Comparison of ENCODE assay signal across 9 mouse cellular contexts in the genomic region with DNA sequence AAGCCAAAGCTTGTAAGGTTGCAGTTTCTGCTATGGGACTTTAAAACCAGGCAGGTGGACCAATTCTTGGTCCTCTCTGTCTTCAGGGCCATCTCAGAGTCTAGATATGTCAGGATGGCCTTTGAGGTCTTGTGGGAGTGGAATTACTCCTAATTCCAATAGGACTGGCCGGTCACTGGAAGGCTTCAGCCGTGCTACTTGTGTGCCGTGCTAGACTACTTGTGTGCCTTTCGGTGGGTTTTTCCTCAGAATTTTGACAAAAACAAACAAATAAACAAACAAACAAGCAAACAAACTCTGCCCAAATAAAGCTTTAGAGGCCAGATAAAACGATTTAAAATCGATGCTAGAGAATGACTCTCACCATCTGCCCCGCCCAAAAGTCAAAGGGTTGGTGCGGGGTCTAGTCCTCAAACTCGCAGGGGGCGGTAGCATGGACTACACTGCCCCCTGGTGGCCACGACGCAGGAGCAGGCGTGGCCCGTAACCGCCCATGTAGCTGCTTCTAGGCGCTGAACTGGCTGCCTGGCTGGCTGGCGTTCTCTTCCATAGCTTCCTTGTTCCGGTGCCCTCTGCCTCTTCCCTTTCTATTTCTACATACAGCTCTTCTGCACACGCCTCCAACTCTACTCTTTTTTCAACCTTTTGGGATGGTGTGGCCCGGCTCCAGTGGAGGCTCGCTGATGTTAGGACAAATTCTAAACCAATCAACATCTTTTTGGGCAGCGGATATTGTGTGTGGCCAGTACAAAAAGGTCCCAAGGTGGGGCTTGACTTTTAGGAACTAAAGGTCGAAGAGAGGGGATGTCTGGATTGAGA. TPM values are rescaled to one million over a fixed set of nuclear protein-coding genes. Genes with fewer than 3 reads are reported as not detected.
DNase-seq lines count a peak whose midpoint lies in the region; ATAC-seq and TF ChIP-seq lines count a peak whose summit lies in the region.
"Had no signal": no experiment of that assay in that cellular context is flagged by ENCODE, and none has a peak within 500 bp of the region (broad histone marks: within the 10 kb centered on the region; RNA-seq: fewer than 3 reads in every experiment).

No protein-coding gene starts in this region.

- peaks cover 9% of the 10 kb centered on the region; the same call in 1 of the 2 replicates for H3K4me1 ChIP-seq in brown adipose tissue, adult 24 weeks (ENCODE audit: control insufficient read depth, insufficient read depth, insufficient read length, low read length)
- H3K4me1 ChIP-seq in forebrain, embryonic 10.5 days: peaks cover 17% of the 10 kb centered on the region
- peaks cover 10% of the 10 kb centered on the region for H3K4me1 ChIP-seq in heart, embryonic 16.5 days (ENCODE audit: control insufficient read depth, insufficient read depth, low read length)
- H3K4me1 ChIP-seq in liver, embryonic 14.5 days (replicated peaks; ENCODE audit: control insufficient read depth in 2 of 2, insufficient read depth in 2 of 2, low read length in 1 of 2): peaks cover 0 to 3% of the 10 kb centered on the region in 2 experiments; a peak in 2 of 4 replicates
- peaks cover 15% of the 10 kb centered on the region for H3K4me1 ChIP-seq in stomach, embryonic 15.5 days

- peak overlapping the region; percentile 39 for H3K4me2 ChIP-seq in heart, embryonic 16.5 days (ENCODE audit: low read depth, low read length)
- H3K4me2 ChIP-seq in liver, embryonic 14.5 days (ENCODE audit: low read depth): peak overlapping the region; percentile 29; the same call in 1 of the 2 replicates
- peak overlapping the region; percentile 43 for H3K4me2 ChIP-seq in stomach, embryonic 15.5 days

- peak overlapping the region; percentile 29; the same call in 1 of the 2 replicates for H3K4me3 ChIP-seq in brown adipose tissue, adult 24 weeks (ENCODE audit: insufficient read depth, low read depth, low read length)
- peak overlapping the region; percentile 31 for H3K4me3 ChIP-seq in forebrain, embryonic 10.5 days
- H3K4me3 ChIP-seq in heart, embryonic 16.5 days (ENCODE audit: low read length): peak overlapping the region; percentile 25
- no peak overlapping the region for H3K4me3 ChIP-seq in liver, embryonic 14.5 days (ENCODE audit: insufficient read depth in 1 of 2, low read depth in 2 of 2, low read length in 2 of 2)
- H3K4me3 ChIP-seq in stomach, embryonic 15.5 days (replicated peaks): peak overlapping the region; percentile 1; the same call in 1 of the 2 replicates
- H3K4me3 ChIP-seq: erythroblast, embryonic 14.5 days had no signal

- peak overlapping the region; percentile 41 for H3K27ac ChIP-seq in brown adipose tissue, adult 24 weeks (replicated peaks; ENCODE audit: low read depth, low read length)
- H3K27ac ChIP-seq in forebrain, embryonic 10.5 days: no peak overlapping the region
- no peak overlapping the region; the same call in 1 of the 2 replicates for H3K27ac ChIP-seq in heart, embryonic 16.5 days (ENCODE audit: low read length)
- H3K27ac ChIP-seq in liver, embryonic 14.5 days: no peak overlapping the region
- peak overlapping the region; percentile 18; the same call in 1 of the 2 replicates for H3K27ac ChIP-seq in stomach, embryonic 15.5 days

- peak; percentile 97 for TF ChIP-seq CTCF in liver, embryonic 14.5 days (IDR thresholded peaks at IDR 0.05; ENCODE audit: low read depth)

- peak; percentile 90 for ATAC-seq in heart, embryonic 16.5 days (replicated peaks; ENCODE audit: extremely low read depth, insufficient read depth, low FRiP score)
- peak; percentile 78 for ATAC-seq in liver, embryonic 14.5 days (ENCODE audit: insufficient read depth)
- ATAC-seq in stomach, embryonic 15.5 days (ENCODE audit: insufficient read depth, low FRiP score, low read depth): peak; percentile 84

- DNase-seq in CD4-positive, CD25-positive, alpha-beta regulatory T cell, adult 2 months (ENCODE audit: low read depth, low spot score): peak; percentile 94
- peak; percentile 84 for DNase-seq in forebrain, embryonic 10.5 days (ENCODE audit: extremely low spot score, low spot score)
- peak; percentile 87 for DNase-seq in kidney, postnatal 25 days
- DNase-seq in liver, embryonic 14.5 days (ENCODE audit: low read depth in 3 of 3, low spot score in 3 of 3): peak; percentile 46 to 59 (median 56)
- DNase-seq in neural tube, embryonic 10.5 days (ENCODE audit: extremely low spot score, low spot score): peak; percentile 85

- H3K36me3 ChIP-seq in forebrain, embryonic 10.5 days (replicated peaks): no peaks in the 10 kb centered on the region
- H3K36me3 ChIP-seq in heart, embryonic 16.5 days (ENCODE audit: control insufficient read depth, insufficient read depth): no peaks in the 10 kb centered on the region
- no peaks in the 10 kb centered on the region for H3K36me3 ChIP-seq in liver, embryonic 14.5 days (replicated peaks; ENCODE audit: control insufficient read depth, insufficient read depth, low read depth)
- no peaks in the 10 kb centered on the region for H3K36me3 ChIP-seq in stomach, embryonic 15.5 days

- H3K27me3 ChIP-seq in forebrain, embryonic 10.5 days (ENCODE audit: poor library complexity, severe bottlenecking): peaks cover 12% of the 10 kb centered on the region
- H3K27me3 ChIP-seq in heart, embryonic 16.5 days (ENCODE audit: control insufficient read depth, insufficient read depth, low read length): no peaks in the 10 kb centered on the region
- no peaks in the 10 kb centered on the region for H3K27me3 ChIP-seq in liver, embryonic 14.5 days (ENCODE audit: control insufficient read depth, insufficient read depth, low read length)
- no peaks in the 10 kb centered on the region for H3K27me3 ChIP-seq in stomach, embryonic 15.5 days (replicated peaks)

- WGBS in forebrain, embryonic 10.5 days: 21% methylated on average over 23 of the region's 23 CpGs
- 15% methylated on average over 23 of the region's 23 CpGs for WGBS in heart, embryonic 16.5 days
- WGBS in liver, embryonic 14.5 days (ENCODE audit: insufficient replicate concordance): 18% methylated on average over 23 of the region's 23 CpGs
- WGBS in stomach, embryonic 15.5 days: 17% methylated on average over 23 of the region's 23 CpGs

- no peaks in the 10 kb centered on the region for H3K9me3 ChIP-seq in forebrain, embryonic 10.5 days
- H3K9me3 ChIP-seq in heart, embryonic 16.5 days (replicated peaks; ENCODE audit: control insufficient read depth, low read length): no peaks in the 10 kb centered on the region
- no peaks in the 10 kb centered on the region for H3K9me3 ChIP-seq in liver, embryonic 14.5 days (ENCODE audit: control insufficient read depth, low read length)
- no peaks in the 10 kb centered on the region for H3K9me3 ChIP-seq in stomach, embryonic 15.5 days

- no peak for TF ChIP-seq EP300 in liver, embryonic 14.5 days (IDR thresholded peaks at IDR 0.05; ENCODE audit: low read depth)

- peak overlapping the region; percentile 50 for H3K9ac ChIP-seq in heart, embryonic 16.5 days (ENCODE audit: low read length)
- no peak overlapping the region for H3K9ac ChIP-seq in liver, embryonic 14.5 days (replicated peaks)
- no peak overlapping the region for H3K9ac ChIP-seq in stomach, embryonic 15.5 days

RNA-seq across cellular contexts. Expression of a gene that starts 5.4 kb away (rescaled TPM):
- not detected in 2 replicates for polyA plus RNA-seq in brown adipose tissue, adult 24 weeks (2012; ENCODE audit: insufficient read depth, insufficient read length, missing spikeins)
- not detected in 2 replicates for polyA plus RNA-seq in forebrain, embryonic 10.5 days (2016; fragmentation: Nextera tagmentation; extraction: Ambion mirVana)
- polyA plus RNA-seq in heart, embryonic 16.5 days (2015; fragmentation: Nextera tagmentation; extraction: Ambion mirVana): 0.91 and 1.8 TPM in 2 replicates
- polyA plus RNA-seq in liver, embryonic 14.5 days (2012; rRNA removed): not detected in 2 replicates
- polyA plus RNA-seq in liver, embryonic 14.5 days (2014; fragmentation: Nextera tagmentation; extraction: Ambion mirVana): not detected in 2 replicates
- polyA plus RNA-seq in stomach, embryonic 15.5 days (2015; fragmentation: Nextera tagmentation; extraction: Ambion mirVana): not detected in 2 replicates
- polyA plus RNA-seq: erythroblast, embryonic 14.5 days had no signal

RNA-seq across cellular contexts. Expression of a gene that starts 53.0 kb away (rescaled TPM):
- polyA plus RNA-seq in brown adipose tissue, adult 24 weeks (2012; ENCODE audit: insufficient read depth, insufficient read length, missing spikeins): 9.2 and 10.1 TPM in 2 replicates
- 17.8 and 25.5 TPM in 2 replicates for polyA plus RNA-seq in forebrain, embryonic 10.5 days (2016; fragmentation: Nextera tagmentation; extraction: Ambion mirVana)
- 18.9 and 21.6 TPM in 2 replicates for polyA plus RNA-seq in heart, embryonic 16.5 days (2015; fragmentation: Nextera tagmentation; extraction: Ambion mirVana)
- polyA plus RNA-seq in liver, embryonic 14.5 days (2012; rRNA removed): 1.3 and 3.5 TPM in 2 replicates
- polyA plus RNA-seq in liver, embryonic 14.5 days (2014; fragmentation: Nextera tagmentation; extraction: Ambion mirVana): 8.1 and 8.8 TPM in 2 replicates
- polyA plus RNA-seq in stomach, embryonic 15.5 days (2015; fragmentation: Nextera tagmentation; extraction: Ambion mirVana): 13.7 and 16.4 TPM in 2 replicates

Comparison
In these comparisons a context has a peak if more than half of its experiments do, and no peak if none do; other contexts are left out.
1. H3K27ac ChIP-seq: peak in brown adipose tissue, adult 24 weeks (single experiment) and stomach, embryonic 15.5 days (single experiment); none in forebrain, embryonic 10.5 days (single experiment), heart, embryonic 16.5 days (single experiment) and liver, embryonic 14.5 days (single experiment).
2. H3K4me3 ChIP-seq: peak in brown adipose tissue, adult 24 weeks (single experiment), forebrain, embryonic 10.5 days (single experiment), heart, embryonic 16.5 days (single experiment) and stomach, embryonic 15.5 days (single experiment); none in liver, embryonic 14.5 days (0 of 2).
3. Peak in every context shown above with its lines, with median percentiles within 50 percentile points of each other: DNase-seq, ATAC-seq and H3K4me2 ChIP-seq.